Mouse (Mus musculus): ENCODE data around the gene Adam15. TPM values are rescaled to one million over a fixed set of nuclear protein-coding genes. Genes with fewer than 3 reads are reported as not detected.

Adam15 gene
- polyA plus RNA-seq, 1 experiment, result 63.6 TPM

GRCm38 (mm10) chr3:89321183-89322130 is 28.3 kb downstream of the Adam15 start:
- no peak for TF ChIP-seq POLR2A (IDR thresholded peaks at IDR 0.05; ENCODE audit: borderline replicate concordance, extremely low read depth, insufficient read depth, insufficient read length, poor library complexity, severe bottlenecking)
- TF ChIP-seq CTCF (IDR thresholded peaks at IDR 0.05; ENCODE audit: borderline replicate concordance, extremely low read depth, insufficient read depth, insufficient read length), result no peak
- peak; percentile 53 for DNase-seq (ENCODE audit: low read depth)

GRCm38 (mm10) chr3:89320581-89321182 is 29.1 kb downstream of the Adam15 start:
- peak; percentile 85 for DNase-seq (ENCODE audit: low read depth)
- no peak for TF ChIP-seq POLR2A (IDR thresholded peaks at IDR 0.05; ENCODE audit: borderline replicate concordance, extremely low read depth, insufficient read depth, insufficient read length, poor library complexity, severe bottlenecking)
- no peak for TF ChIP-seq CTCF (IDR thresholded peaks at IDR 0.05; ENCODE audit: borderline replicate concordance, extremely low read depth, insufficient read depth, insufficient read length)

GRCm38 (mm10) chr3:89319591-89320350 is 30.0 kb downstream of the Adam15 start:
- TF ChIP-seq POLR2A (IDR thresholded peaks at IDR 0.05; ENCODE audit: borderline replicate concordance, extremely low read depth, insufficient read depth, insufficient read length, poor library complexity, severe bottlenecking), result no peak
- TF ChIP-seq CTCF (IDR thresholded peaks at IDR 0.05; ENCODE audit: borderline replicate concordance, extremely low read depth, insufficient read depth, insufficient read length), result no peak
- peak; percentile 64 for DNase-seq (ENCODE audit: low read depth)

- DNase-seq (ENCODE audit: low read depth), result peak; percentile 14
- TF ChIP-seq POLR2A (IDR thresholded peaks at IDR 0.05; ENCODE audit: borderline replicate concordance, extremely low read depth, insufficient read depth, insufficient read length, poor library complexity, severe bottlenecking) (no peak), CTCF (IDR thresholded peaks at IDR 0.05; ENCODE audit: borderline replicate concordance, extremely low read depth, insufficient read depth, insufficient read length) (no peak)
Measured at GRCm38 (mm10) chr3:89318971-89319590, 30.7 kb downstream of the Adam15 start.

GRCm38 (mm10) chr3:89318316-89318715 is 31.5 kb downstream of the Adam15 start:
- TF ChIP-seq CTCF (IDR thresholded peaks at IDR 0.05; ENCODE audit: borderline replicate concordance, extremely low read depth, insufficient read depth, insufficient read length), result no peak
- TF ChIP-seq POLR2A (IDR thresholded peaks at IDR 0.05; ENCODE audit: borderline replicate concordance, extremely low read depth, insufficient read depth, insufficient read length, poor library complexity, severe bottlenecking), result no peak
- no peak for DNase-seq (ENCODE audit: low read depth)

GRCm38 (mm10) chr3:89317246-89317645 is 32.5 kb downstream of the Adam15 start:
- TF ChIP-seq CTCF (IDR thresholded peaks at IDR 0.05; ENCODE audit: borderline replicate concordance, extremely low read depth, insufficient read depth, insufficient read length), result no peak
- TF ChIP-seq POLR2A (IDR thresholded peaks at IDR 0.05; ENCODE audit: borderline replicate concordance, extremely low read depth, insufficient read depth, insufficient read length, poor library complexity, severe bottlenecking), result no peak
- DNase-seq (ENCODE audit: low read depth), result peak; percentile 18

GRCm38 (mm10) chr3:89316833-89317232 is 33.0 kb downstream of the Adam15 start:
- DNase-seq (ENCODE audit: low read depth), result peak; percentile 95
- peak; percentile 95 for TF ChIP-seq CTCF (IDR thresholded peaks at IDR 0.05; ENCODE audit: borderline replicate concordance, extremely low read depth, insufficient read depth, insufficient read length)
- no peak for TF ChIP-seq POLR2A (IDR thresholded peaks at IDR 0.05; ENCODE audit: borderline replicate concordance, extremely low read depth, insufficient read depth, insufficient read length, poor library complexity, severe bottlenecking)

GRCm38 (mm10) chr3:89315930-89316831 is 33.6 kb downstream of the Adam15 start:
- TF ChIP-seq CTCF (IDR thresholded peaks at IDR 0.05; ENCODE audit: borderline replicate concordance, extremely low read depth, insufficient read depth, insufficient read length) (0 out of 2 replicates have a peak, but pooled peaks have one; percentile 1), POLR2A (IDR thresholded peaks at IDR 0.05; ENCODE audit: borderline replicate concordance, extremely low read depth, insufficient read depth, insufficient read length, poor library complexity, severe bottlenecking) (no peak)
- DNase-seq (ENCODE audit: low read depth), result no peak

GRCm38 (mm10) chr3:89315195-89315929 is 34.4 kb downstream of the Adam15 start:
- TF ChIP-seq POLR2A (IDR thresholded peaks at IDR 0.05; ENCODE audit: borderline replicate concordance, extremely low read depth, insufficient read depth, insufficient read length, poor library complexity, severe bottlenecking), result no peak
- TF ChIP-seq CTCF (IDR thresholded peaks at IDR 0.05; ENCODE audit: borderline replicate concordance, extremely low read depth, insufficient read depth, insufficient read length), result peak; percentile 99
- DNase-seq (ENCODE audit: low read depth), result peak; percentile 85

All from brain, embryonic 14.5 days (tissue).